8 mouse cellular contexts compared by ENCODE assay signal in genomic region chr14:25646161-25646621, GRCm38 (mm10). TPM values are rescaled to one million over a fixed set of nuclear protein-coding genes. Genes with fewer than 3 reads are reported as not detected.
DNase-seq lines count a peak whose midpoint lies in the region; ATAC-seq and TF ChIP-seq lines count a peak whose summit lies in the region.

No protein-coding gene starts in this region.

- no peak overlapping the region for H3K9ac ChIP-seq in heart, embryonic 13.5 days
- H3K9ac ChIP-seq in lung, embryonic 14.5 days = no peak overlapping the region
- no peak overlapping the region for H3K9ac ChIP-seq in neural tube, embryonic 15.5 days (replicated peaks)

- H3K27ac ChIP-seq in heart, embryonic 13.5 days (replicated peaks) = peak overlapping the region; percentile 51
- no peak overlapping the region for H3K27ac ChIP-seq in lung, embryonic 14.5 days (ENCODE audit: low read depth)
- H3K27ac ChIP-seq in neural tube, embryonic 15.5 days (replicated peaks) = peak overlapping the region; percentile 4; the same call in 1 of the 2 replicates

- no peak overlapping the region for H3K4me2 ChIP-seq in heart, embryonic 13.5 days
- no peak overlapping the region for H3K4me2 ChIP-seq in lung, embryonic 14.5 days
- no peak overlapping the region for H3K4me2 ChIP-seq in neural tube, embryonic 15.5 days

- peaks cover 98% of the 10 kb centered on the region for H3K36me3 ChIP-seq in heart, embryonic 13.5 days
- peaks cover 86% of the 10 kb centered on the region for H3K36me3 ChIP-seq in lung, embryonic 14.5 days (ENCODE audit: insufficient read depth)
- H3K36me3 ChIP-seq in neural tube, embryonic 15.5 days = peaks cover 79% of the 10 kb centered on the region

- ATAC-seq in heart, embryonic 13.5 days (ENCODE audit: extremely low read depth, insufficient number of reproducible peaks, low FRiP score, low TSS enrichment) = no peak
- ATAC-seq in lung, embryonic 14.5 days (ENCODE audit: insufficient read depth) = 0 out of 2 replicates have a peak, but pooled peaks have one; percentile 33
- ATAC-seq in neural tube, embryonic 15.5 days (ENCODE audit: low FRiP score) = no peak

- H3K9me3 ChIP-seq in heart, embryonic 13.5 days = no peaks in the 10 kb centered on the region
- no peaks in the 10 kb centered on the region for H3K9me3 ChIP-seq in lung, embryonic 14.5 days (ENCODE audit: low read depth, low read length)
- no peaks in the 10 kb centered on the region for H3K9me3 ChIP-seq in neural tube, embryonic 15.5 days (replicated peaks)

- peaks cover 26% of the 10 kb centered on the region for H3K4me1 ChIP-seq in heart, embryonic 13.5 days
- H3K4me1 ChIP-seq in lung, embryonic 14.5 days (ENCODE audit: insufficient read depth) = no peaks in the 10 kb centered on the region
- H3K4me1 ChIP-seq in neural tube, embryonic 15.5 days = 0 out of 2 replicates have a peak, but pooled peaks cover 4% of the 10 kb centered on the region

- no peak overlapping the region for H3K4me3 ChIP-seq in heart, embryonic 13.5 days
- H3K4me3 ChIP-seq in lung, embryonic 14.5 days (ENCODE audit: low read depth, low read length) = no peak overlapping the region
- no peak overlapping the region for H3K4me3 ChIP-seq in neural tube, embryonic 15.5 days (replicated peaks)

- DNase-seq in CD4-positive, CD25-positive, alpha-beta regulatory T cell, adult 2 months (ENCODE audit: low read depth, low spot score) = peak; percentile 82
- DNase-seq in adipocyte (ENCODE audit: low spot score) = peak; percentile 57
- peak; percentile 87 for DNase-seq in embryo, embryonic 10.5 days (ENCODE audit: low spot score)
- peak; percentile 74 to 87 for DNase-seq in kidney, postnatal 25 days
- DNase-seq in lung, embryonic 14.5 days = peak; percentile 89
- DNase-seq in thymus, postnatal 0 days (ENCODE audit: low spot score) = peak; percentile 70

- 33% methylated on average over 2 of the region's 2 CpGs for WGBS in heart, embryonic 13.5 days
- WGBS in lung, embryonic 14.5 days = 72% methylated on average over 2 of the region's 2 CpGs
- WGBS in neural tube, embryonic 15.5 days = 78% methylated on average over 2 of the region's 2 CpGs

- no peaks in the 10 kb centered on the region for H3K27me3 ChIP-seq in heart, embryonic 13.5 days (replicated peaks)
- no peaks in the 10 kb centered on the region for H3K27me3 ChIP-seq in lung, embryonic 14.5 days (ENCODE audit: insufficient read depth, low read length)
- no peaks in the 10 kb centered on the region for H3K27me3 ChIP-seq in neural tube, embryonic 15.5 days (replicated peaks)

- peak; percentile 94 for TF ChIP-seq CTCF in lung, embryonic 14.5 days (IDR thresholded peaks at IDR 0.05; ENCODE audit: low read depth)

RNA-seq across cellular contexts. Expression of gene Ppif, which starts 47.8 kb away (rescaled TPM):
- polyA plus RNA-seq in heart, embryonic 13.5 days (2015; fragmentation: Nextera tagmentation; extraction: Ambion mirVana) = 93.7 and 99.8 TPM in 2 replicates
- polyA plus RNA-seq in lung, embryonic 14.5 days (2014; fragmentation: Nextera tagmentation; extraction: Ambion mirVana) = 29.2 and 30.4 TPM in 2 replicates
- 38.0 and 42.9 TPM in 2 replicates for polyA plus RNA-seq in neural tube, embryonic 15.5 days (2015; fragmentation: Nextera tagmentation; extraction: Ambion mirVana)
- polyA plus RNA-seq in thymus, postnatal 0 days (2015; fragmentation: Nextera tagmentation; extraction: Ambion mirVana) = 30.4 and 37.2 TPM in 2 replicates
